12 mouse cellular contexts compared by ENCODE assay signal in the genomic region with DNA sequence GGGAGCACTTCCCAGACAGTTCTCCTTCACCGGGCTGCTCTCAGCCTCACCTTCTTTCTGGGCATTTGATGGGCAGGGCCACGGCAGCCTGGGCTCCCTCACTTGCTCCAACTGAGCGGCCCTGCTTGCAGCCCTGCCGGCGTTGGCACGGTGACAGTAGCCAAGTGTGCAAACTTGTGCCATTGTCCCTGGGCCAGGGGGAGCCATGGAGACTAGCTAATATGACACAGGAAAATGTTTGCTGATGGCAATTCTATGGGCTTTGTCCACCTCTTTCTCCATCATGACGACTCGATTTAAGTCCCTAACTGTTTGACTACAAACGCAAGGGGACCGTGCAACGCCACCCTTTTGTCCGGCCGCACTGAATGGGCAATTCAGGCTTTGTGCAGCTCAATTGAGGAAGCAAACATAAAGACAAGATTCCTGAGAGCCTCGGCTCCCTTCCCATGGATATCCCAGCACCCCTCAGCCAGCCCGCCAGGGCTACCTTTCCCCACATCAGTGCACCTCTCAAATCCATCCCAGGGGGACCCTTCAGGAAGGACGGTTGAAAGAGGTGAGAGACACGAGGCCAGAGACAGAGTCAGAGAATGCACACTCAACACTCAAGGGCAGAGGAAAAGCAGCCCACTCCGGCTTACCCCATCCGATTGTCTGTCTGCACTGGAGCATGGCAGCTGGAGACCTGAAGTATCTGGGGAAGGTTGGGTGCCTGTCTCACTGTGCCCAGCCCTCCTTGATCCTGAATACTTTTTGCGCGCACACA. TPM values are rescaled to one million over a fixed set of nuclear protein-coding genes. Genes with fewer than 3 reads are reported as not detected.
DNase-seq lines count a peak whose midpoint lies in the region; ATAC-seq lines count a peak whose summit lies in the region.
"Had no signal": no experiment of that assay in that cellular context is flagged by ENCODE, and none has a peak within 500 bp of the region (broad histone marks: within the 10 kb centered on the region; RNA-seq: fewer than 3 reads in every experiment).

No protein-coding gene starts in this region.

- peak overlapping the region; percentile 65 for H3K9ac ChIP-seq in forebrain, embryonic 12.5 days
- H3K9ac ChIP-seq in lung, embryonic 15.5 days, result no peak overlapping the region; the same call in 1 of the 2 replicates
- peak overlapping the region; percentile 22 for H3K9ac ChIP-seq in neural tube, embryonic 13.5 days
- H3K9ac ChIP-seq in intestine, embryonic 16.5 days (ENCODE audit: low read depth, low read length), result no peak overlapping the region

- peak overlapping the region; percentile 46 for H3K4me3 ChIP-seq in forebrain, embryonic 12.5 days (replicated peaks)
- no peak overlapping the region for H3K4me3 ChIP-seq in lung, embryonic 15.5 days
- H3K4me3 ChIP-seq in neural tube, embryonic 13.5 days, result peak overlapping the region; percentile 38
- no peak overlapping the region for H3K4me3 ChIP-seq in intestine, embryonic 16.5 days (ENCODE audit: low read length)

- ATAC-seq in forebrain, embryonic 12.5 days (ENCODE audit: low FRiP score), result peak; percentile 67
- ATAC-seq in lung, embryonic 15.5 days (ENCODE audit: borderline replicate concordance, extremely low read depth, low FRiP score, low TSS enrichment), result 0 out of 2 replicates have a peak, but pooled peaks have one; percentile 19
- peak; percentile 78 for ATAC-seq in neural tube, embryonic 13.5 days (ENCODE audit: low read depth)
- ATAC-seq in activated CD4-positive, CD25-positive, alpha-beta regulatory T cell, adult 4 months, result no peak
- no peak for ATAC-seq in megakaryocyte progenitor cell, adult 5-6 weeks (replicated peaks; ENCODE audit: poor library complexity)
- no peak for ATAC-seq in intestine, embryonic 16.5 days

- H3K9me3 ChIP-seq in forebrain, embryonic 12.5 days, result 0 out of 2 replicates have a peak, but pooled peaks cover 4% of the 10 kb centered on the region
- no peaks in the 10 kb centered on the region for H3K9me3 ChIP-seq in lung, embryonic 15.5 days
- H3K9me3 ChIP-seq in neural tube, embryonic 13.5 days, result 0 out of 2 replicates have a peak, but pooled peaks cover 7% of the 10 kb centered on the region
- H3K9me3 ChIP-seq in intestine, embryonic 16.5 days (ENCODE audit: control insufficient read depth, low read length), result no peaks in the 10 kb centered on the region

- peak overlapping the region; percentile 95 for H3K27ac ChIP-seq in forebrain, embryonic 12.5 days
- H3K27ac ChIP-seq in lung, embryonic 15.5 days, result no peak overlapping the region
- H3K27ac ChIP-seq in neural tube, embryonic 13.5 days (replicated peaks), result peak overlapping the region; percentile 89
- no peak overlapping the region for H3K27ac ChIP-seq in intestine, embryonic 16.5 days (ENCODE audit: low read length)
- H3K27ac ChIP-seq: kidney, postnatal 0 days had no signal

- peaks cover 48% of the 10 kb centered on the region for H3K27me3 ChIP-seq in forebrain, embryonic 12.5 days
- peaks cover 24% of the 10 kb centered on the region; the same call in 1 of the 2 replicates for H3K27me3 ChIP-seq in lung, embryonic 15.5 days
- H3K27me3 ChIP-seq in neural tube, embryonic 13.5 days, result peaks cover 36% of the 10 kb centered on the region
- peaks cover 22% of the 10 kb centered on the region for H3K27me3 ChIP-seq in intestine, embryonic 16.5 days (replicated peaks; ENCODE audit: control insufficient read depth, insufficient read depth, low read length)

- WGBS in forebrain, embryonic 12.5 days, result 6% methylated on average over 21 of the region's 21 CpGs
- 54% methylated on average over 21 of the region's 21 CpGs for WGBS in lung, embryonic 15.5 days
- 11% methylated on average over 21 of the region's 21 CpGs for WGBS in neural tube, embryonic 13.5 days
- 64% methylated on average over 21 of the region's 21 CpGs for WGBS in intestine, embryonic 16.5 days

- H3K36me3 ChIP-seq in forebrain, embryonic 12.5 days (replicated peaks), result no peaks in the 10 kb centered on the region
- no peaks in the 10 kb centered on the region for H3K36me3 ChIP-seq in lung, embryonic 15.5 days
- no peaks in the 10 kb centered on the region for H3K36me3 ChIP-seq in neural tube, embryonic 13.5 days
- no peaks in the 10 kb centered on the region for H3K36me3 ChIP-seq in intestine, embryonic 16.5 days (ENCODE audit: control insufficient read depth, insufficient read depth, low read length)

- H3K4me2 ChIP-seq in forebrain, embryonic 12.5 days, result peak overlapping the region; percentile 81
- no peak overlapping the region for H3K4me2 ChIP-seq in lung, embryonic 15.5 days
- H3K4me2 ChIP-seq in neural tube, embryonic 13.5 days, result peak overlapping the region; percentile 59
- H3K4me2 ChIP-seq in intestine, embryonic 16.5 days (ENCODE audit: low read depth, low read length), result no peak overlapping the region

- peaks cover 60% of the 10 kb centered on the region for H3K4me1 ChIP-seq in forebrain, embryonic 12.5 days
- peaks cover 8% of the 10 kb centered on the region; the same call in 1 of the 2 replicates for H3K4me1 ChIP-seq in lung, embryonic 15.5 days
- peaks cover 48% of the 10 kb centered on the region for H3K4me1 ChIP-seq in neural tube, embryonic 13.5 days (replicated peaks)
- no peaks in the 10 kb centered on the region for H3K4me1 ChIP-seq in intestine, embryonic 16.5 days (ENCODE audit: control insufficient read depth, insufficient read depth, low read length)

- peak; percentile 63 to 75 for DNase-seq in layer of hippocampus, postnatal 10 days (ENCODE audit: low spot score in 2 of 2)
- no peak for DNase-seq in layer of hippocampus, adult 18-20 months (ENCODE audit: low spot score in 2 of 2)
- DNase-seq: thymus, adult 2 months had no signal

RNA-seq across cellular contexts. Expression of gene Fam181a, which starts 3.3 kb away (rescaled TPM):
- total RNA-seq in layer of hippocampus, postnatal 10 days (2021), result 1 to 10 TPM; 3.4 to 4.1 TPM
- 1 to 10 TPM in 1 of 2 experiments, under 1 TPM in 1; 0.96 to 1.5 TPM for total RNA-seq in layer of hippocampus, adult 18-20 months (2021)
- 14.1 and 17.4 TPM in 2 replicates for polyA plus RNA-seq in forebrain, embryonic 12.5 days (2016; fragmentation: Nextera tagmentation; extraction: Ambion mirVana)
- 0.34 TPM in 1 of 2 replicates, not detected in the other for polyA plus RNA-seq in lung, embryonic 15.5 days (2015; fragmentation: Nextera tagmentation; extraction: Ambion mirVana)
- 8.5 and 10.3 TPM in 2 replicates for polyA plus RNA-seq in neural tube, embryonic 13.5 days (2015; fragmentation: Nextera tagmentation; extraction: Ambion mirVana)
- not detected for polyA plus RNA-seq in activated CD4-positive, CD25-positive, alpha-beta regulatory T cell, adult 4 months (2017; shearing (Covaris generic))
- total RNA-seq in megakaryocyte progenitor cell, adult 5-6 weeks (2015), result not detected in 2 replicates
- total RNA-seq in megakaryocyte progenitor cell, adult 5-6 weeks (2017), result not detected in 2 replicates
- not detected in 2 replicates for polyA plus RNA-seq in intestine, embryonic 16.5 days (2015; fragmentation: Nextera tagmentation; extraction: Ambion mirVana)
- total RNA-seq: MEL; neutrophil, adult 5-6 weeks had no signal
- polyA plus RNA-seq: kidney, postnatal 0 days; thymus, adult 2 months had no signal

RNA-seq across cellular contexts. Expression of gene Asb2, which starts 41.7 kb away (rescaled TPM):
- 1 to 10 TPM; 1.8 to 2.6 TPM for total RNA-seq in layer of hippocampus, postnatal 10 days (2021)
- total RNA-seq in layer of hippocampus, adult 18-20 months (2021), result 1 to 10 TPM; 1.8 to 2.1 TPM
- polyA plus RNA-seq in forebrain, embryonic 12.5 days (2016; fragmentation: Nextera tagmentation; extraction: Ambion mirVana), result 0.56 and 0.65 TPM in 2 replicates
- polyA plus RNA-seq in lung, embryonic 15.5 days (2015; fragmentation: Nextera tagmentation; extraction: Ambion mirVana), result 8.6 TPM in 2 replicates
- polyA plus RNA-seq in neural tube, embryonic 13.5 days (2015; fragmentation: Nextera tagmentation; extraction: Ambion mirVana), result 1.6 and 1.9 TPM in 2 replicates
- 10 to 100 TPM; 14.2 to 37.7 TPM for polyA plus RNA-seq in activated CD4-positive, CD25-positive, alpha-beta regulatory T cell, adult 4 months (2017; shearing (Covaris generic))
- 0.10 TPM in 1 of 2 replicates, not detected in the other for total RNA-seq in megakaryocyte progenitor cell, adult 5-6 weeks (2015)
- total RNA-seq in megakaryocyte progenitor cell, adult 5-6 weeks (2017), result not detected in 2 replicates
- polyA plus RNA-seq in intestine, embryonic 16.5 days (2015; fragmentation: Nextera tagmentation; extraction: Ambion mirVana), result 22.5 and 23.6 TPM in 2 replicates
- total RNA-seq: MEL; neutrophil, adult 5-6 weeks had no signal

Comparison
In these comparisons a context has a peak if more than half of its experiments do, and no peak if none do; other contexts are left out.
1. DNase-seq: peak in layer of hippocampus, postnatal 10 days (2 of 2); none in layer of hippocampus, adult 18-20 months (0 of 2).
2. ATAC-seq: peak in forebrain, embryonic 12.5 days (single experiment), lung, embryonic 15.5 days (single experiment) and neural tube, embryonic 13.5 days (single experiment); none in activated CD4-positive, CD25-positive, alpha-beta regulatory T cell, adult 4 months (single experiment), megakaryocyte progenitor cell, adult 5-6 weeks (single experiment) and intestine, embryonic 16.5 days (single experiment).
3. H3K27ac ChIP-seq: peak in forebrain, embryonic 12.5 days (single experiment) and neural tube, embryonic 13.5 days (single experiment); none in lung, embryonic 15.5 days (single experiment) and intestine, embryonic 16.5 days (single experiment).
4. H3K4me2 ChIP-seq: peak in forebrain, embryonic 12.5 days (single experiment) and neural tube, embryonic 13.5 days (single experiment); none in lung, embryonic 15.5 days (single experiment) and intestine, embryonic 16.5 days (single experiment).
5. H3K4me3 ChIP-seq: peak in forebrain, embryonic 12.5 days (single experiment) and neural tube, embryonic 13.5 days (single experiment); none in lung, embryonic 15.5 days (single experiment) and intestine, embryonic 16.5 days (single experiment).
6. H3K9ac ChIP-seq: peak in forebrain, embryonic 12.5 days (single experiment) and neural tube, embryonic 13.5 days (single experiment); none in lung, embryonic 15.5 days (single experiment) and intestine, embryonic 16.5 days (single experiment).